Mouse (Mus musculus) embryonic facial prominence, embryonic 11.5 days (tissue): ENCODE measurements around the gene Nab1. TPM values are rescaled to one million over a fixed set of nuclear protein-coding genes. Genes with fewer than 3 reads are reported as not detected.

Source experiments
- ATAC-seq: fragments of 200-750 bp; cut with Nextera tagmentation; replicated peaks from 2 replicates; pipeline ENCODE4 v1.8.0; 2017; ENCODE audit warnings: low read depth; ENCODE audit not compliant: insufficient number of reproducible peaks, low FRiP score, low TSS enrichment
- DNase-seq: peaks from one replicate; pipeline ENCODE4 v3.0.0-alpha.2; 2015; ENCODE audit warnings: low spot score
- H3K27ac ChIP-seq: fragments of 300-500 bp; sonication (generic); replicated peaks from 2 replicates; pipeline ENCODE4 v1.5.1; 2014; ENCODE audit warnings: mild to moderate bottlenecking, low read depth, low read length, control low read depth
- H3K27me3 ChIP-seq: fragments of 300-500 bp; sonication (generic); 2 replicates; pipeline ENCODE4 v1.6.1; 2014; ENCODE audit warnings: mild to moderate bottlenecking, low read length, moderate library complexity, mixed read lengths; ENCODE audit not compliant: control insufficient read depth, insufficient read depth
- H3K36me3 ChIP-seq: fragments of 300-500 bp; sonication (generic); replicated peaks from 2 replicates; pipeline ENCODE4 v1.6.1; 2014; ENCODE audit warnings: low read depth, mild to moderate bottlenecking, low read length, moderate library complexity, mixed read lengths; ENCODE audit not compliant: control insufficient read depth, insufficient read depth
- H3K4me1 ChIP-seq: fragments of 300-500 bp; sonication (generic); 2 replicates; pipeline ENCODE4 v1.6.1; 2014; ENCODE audit warnings: low read length, mixed read lengths; ENCODE audit not compliant: control insufficient read depth, insufficient read depth
- H3K4me2 ChIP-seq: fragments of 300-500 bp; sonication (generic); 2 replicates; pipeline ENCODE4 v1.6.1; 2014; ENCODE audit warnings: low read depth, mild to moderate bottlenecking, control low read depth, low read length, moderate library complexity
- H3K4me3 ChIP-seq: fragments of 300-500 bp; sonication (generic); 2 replicates; pipeline ENCODE4 v1.5.1; 2014; ENCODE audit warnings: low read depth, low read length, control low read depth
- H3K9ac ChIP-seq: fragments of 300-500 bp; sonication (generic); replicated peaks from 2 replicates; pipeline ENCODE4 v1.6.1; 2014; ENCODE audit warnings: mild to moderate bottlenecking, control low read depth, low read length
- H3K9me3 ChIP-seq: fragments of 300-500 bp; sonication (generic); replicated peaks from 2 replicates; pipeline ENCODE4 v1.6.1; 2016; ENCODE audit warnings: mild to moderate bottlenecking, low read length, inconsistent platforms, mixed read lengths; ENCODE audit not compliant: control insufficient read depth
- WGBS: fragments of 180-500 bp; shearing (Covaris S2); extraction: QIAGEN DNeasy Blood & Tissue Kit; methylation state at CpG from one replicate; pipeline ENCODE4 v1.1.7; 2014; 5-methylcytosine and 5-hydroxymethylcytosine counted together
- polyA plus RNA-seq: library from polyadenylated mRNA; unstranded; fragments of >200 nt; fragmentation: Nextera tagmentation; extraction: Ambion mirVana; gene quantifications from 2 replicates; pipeline ENCODE4 v1.2.1, GENCODE M21; 2014

Gene Nab1
- polyA plus RNA-seq, 1 experiment from 2014 or later: 6.3 TPM

- Histone ChIP-seq H3K27ac (no peak overlapping the region), H3K4me2 (no peak overlapping the region), H3K9ac (no peak overlapping the region), H3K9me3 (no peaks in the 10 kb centered on the region), H3K36me3 (no peaks in the 10 kb centered on the region), H3K4me1 (no peaks in the 10 kb centered on the region), H3K4me3 (no peak overlapping the region), H3K27me3 (no peaks in the 10 kb centered on the region)
- WGBS: 44% methylated on average over 7 of the region's 7 CpGs
- ATAC-seq (0 out of 2 replicates have a peak, but pooled peaks have one; percentile 44), DNase-seq (peak; percentile 65)
These were observed 23.7 kb upstream of the Nab1 start for GRCm38 (mm10) chr1:52524150-52524549.

- ATAC-seq: no peak
These were observed 21.0 kb upstream of the Nab1 start for GRCm38 (mm10) chr1:52521436-52521993.

GRCm38 (mm10) chr1:52520131-52520530 lies 19.7 kb upstream of the Nab1 start:
- no peak for ATAC-seq
- Histone ChIP-seq H3K4me3 (no peak overlapping the region), H3K4me2 (no peak overlapping the region), H3K4me1 (no peaks in the 10 kb centered on the region), H3K36me3 (no peaks in the 10 kb centered on the region), H3K9me3 (no peaks in the 10 kb centered on the region), H3K9ac (no peak overlapping the region), H3K27ac (no peak overlapping the region), H3K27me3 (no peaks in the 10 kb centered on the region)
- WGBS: 84% methylated on average over 7 of the region's 7 CpGs
- no peak for DNase-seq

More at GRCm38 (mm10) chr1:52521436-52521993, 21.0 kb upstream of the Nab1 start:
- H3K4me1 ChIP-seq: no peaks in the 10 kb centered on the region
- H3K9ac ChIP-seq: no peak overlapping the region
- no peaks in the 10 kb centered on the region for H3K27me3 ChIP-seq
- no peak overlapping the region for H3K4me3 ChIP-seq
- no peak for DNase-seq
- no peak overlapping the region for H3K27ac ChIP-seq
- no peak overlapping the region for H3K4me2 ChIP-seq
- no peaks in the 10 kb centered on the region for H3K36me3 ChIP-seq
- H3K9me3 ChIP-seq: no peaks in the 10 kb centered on the region
- WGBS: 75% methylated on average over 8 of the region's 8 CpGs

GRCm38 (mm10) chr1:52515249-52515648 lies 14.8 kb upstream of the Nab1 start:
- ATAC-seq: no peak
- Histone ChIP-seq H3K27ac (no peak overlapping the region), H3K27me3 (no peaks in the 10 kb centered on the region), H3K4me1 (no peaks in the 10 kb centered on the region), H3K9me3 (no peaks in the 10 kb centered on the region), H3K4me2 (no peak overlapping the region), H3K9ac (no peak overlapping the region), H3K36me3 (no peaks in the 10 kb centered on the region), H3K4me3 (no peak overlapping the region)
- DNase-seq: no peak
- WGBS: 79% methylated on average over 3 of the region's 3 CpGs

- DNase-seq (no peak), ATAC-seq (no peak)
- no peak overlapping the region for H3K4me3 ChIP-seq
- no peak overlapping the region for H3K4me2 ChIP-seq
- H3K36me3 ChIP-seq: no peaks in the 10 kb centered on the region
- WGBS: 88% methylated on average over 1 of the region's 1 CpGs
- no peak overlapping the region for H3K9ac ChIP-seq
- no peaks in the 10 kb centered on the region for H3K4me1 ChIP-seq
- no peaks in the 10 kb centered on the region for H3K9me3 ChIP-seq
- no peak overlapping the region for H3K27ac ChIP-seq
- H3K27me3 ChIP-seq: no peaks in the 10 kb centered on the region
These were observed 11.4 kb upstream of the Nab1 start for GRCm38 (mm10) chr1:52511788-52512425.

GRCm38 (mm10) chr1:52506211-52506610 lies 5.7 kb upstream of the Nab1 start:
- DNase-seq (no peak), ATAC-seq (no peak)
- H3K4me1 ChIP-seq: no peaks in the 10 kb centered on the region
- H3K4me2 ChIP-seq: no peak overlapping the region
- H3K36me3 ChIP-seq: no peaks in the 10 kb centered on the region
- WGBS: 50% methylated on average over 1 of the region's 1 CpGs
- no peak overlapping the region for H3K4me3 ChIP-seq
- no peaks in the 10 kb centered on the region for H3K9me3 ChIP-seq
- no peak overlapping the region for H3K27ac ChIP-seq
- H3K27me3 ChIP-seq: no peaks in the 10 kb centered on the region
- H3K9ac ChIP-seq: no peak overlapping the region

- H3K9ac ChIP-seq: no peak overlapping the region
- no peaks in the 10 kb centered on the region for H3K36me3 ChIP-seq
- 60% methylated on average over 4 of the region's 4 CpGs for WGBS
- H3K4me2 ChIP-seq: no peak overlapping the region
- no peak overlapping the region for H3K4me3 ChIP-seq
- H3K4me1 ChIP-seq: no peaks in the 10 kb centered on the region
- H3K9me3 ChIP-seq: no peaks in the 10 kb centered on the region
- DNase-seq: no peak
- ATAC-seq: no peak
- no peak overlapping the region for H3K27ac ChIP-seq
- H3K27me3 ChIP-seq: no peaks in the 10 kb centered on the region
These were observed 1.8 kb upstream of the Nab1 start for GRCm38 (mm10) chr1:52502296-52502695.

GRCm38 (mm10) chr1:52501688-52502133 lies 1.2 kb upstream of the Nab1 start:
- no peak overlapping the region for H3K4me3 ChIP-seq
- H3K27ac ChIP-seq: no peak overlapping the region
- ATAC-seq (no peak), DNase-seq (no peak)
- WGBS: 53% methylated on average over 10 of the region's 10 CpGs
- H3K9ac ChIP-seq: no peak overlapping the region
- H3K4me1 ChIP-seq: no peaks in the 10 kb centered on the region
- H3K36me3 ChIP-seq: no peaks in the 10 kb centered on the region
- H3K9me3 ChIP-seq: no peaks in the 10 kb centered on the region
- no peaks in the 10 kb centered on the region for H3K27me3 ChIP-seq
- no peak overlapping the region for H3K4me2 ChIP-seq
